Mouse (Mus musculus): ENCODE results near the gene Psme2. TPM values are rescaled to one million over a fixed set of nuclear protein-coding genes. Genes with fewer than 3 reads are reported as not detected.

The Psme2 gene
- polyA plus RNA-seq, 1 experiment from 2014 or later: 199 TPM

DNA sequence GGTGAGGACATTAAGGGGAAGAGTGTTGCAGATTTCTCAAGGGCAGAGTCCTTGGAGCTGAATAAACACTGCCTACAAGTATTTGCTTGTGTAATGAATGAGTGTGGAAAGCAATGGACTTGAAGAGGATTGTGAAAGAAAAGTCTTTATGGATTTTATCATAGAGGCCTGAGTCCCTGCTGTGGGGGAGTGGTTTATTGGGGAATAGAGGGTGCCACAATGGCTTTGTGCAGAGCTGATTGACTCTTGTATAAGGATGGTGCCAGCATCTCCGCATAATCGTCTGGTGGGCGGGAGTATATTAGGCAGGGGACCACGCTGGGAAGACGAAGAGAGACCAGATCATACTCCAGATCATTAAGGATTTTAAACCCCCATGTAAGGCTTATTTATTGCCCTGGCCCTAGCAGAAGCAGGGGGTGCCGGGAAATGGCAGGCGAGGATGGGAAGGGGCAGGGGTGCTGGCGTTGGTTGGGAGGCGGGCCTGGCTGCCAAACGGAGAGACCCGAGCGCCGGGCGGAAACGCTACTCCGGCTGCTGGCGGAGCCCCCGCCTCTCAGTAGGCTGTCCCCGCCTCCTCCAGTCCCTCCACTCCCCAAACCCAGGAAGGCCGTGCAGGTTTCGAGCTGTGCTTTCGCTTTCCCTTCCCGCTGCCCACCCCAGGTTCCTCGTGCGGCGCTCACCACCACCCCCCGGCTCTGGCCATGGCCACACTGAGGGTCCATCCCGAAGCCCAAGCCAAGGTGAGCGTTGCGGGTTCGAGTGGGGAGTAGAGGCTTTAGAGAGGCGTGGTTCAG, 12.8 kb downstream of the Psme2 start, which contains the start of gene Psme1:
Gene Psme1, plus strand, starts transcription at position 253 of the 797 bp plus-strand sequence.
- ATAC-seq (ENCODE audit: low read depth): peak; percentile 91
- Histone ChIP-seq H3K27ac (replicated peaks) (peak within 1 kb of the TSS; percentile 86), H3K4me1 (replicated peaks) (peaks cover 20% of the 10 kb centered on the region), H3K9ac (peak within 1 kb of the TSS; percentile 93), H3K36me3 (peaks cover 25% of the 10 kb centered on the region), H3K27me3 (no peaks in the 10 kb centered on the region), H3K4me3 (peak within 1 kb of the TSS; percentile 72), H3K4me2 (peak within 1 kb of the TSS; percentile 82), H3K9me3 (no peaks in the 10 kb centered on the region)
- 0% methylated on average over 30 of the region's 32 CpGs for WGBS

- no peak overlapping the region for H3K4me3 ChIP-seq
- no peaks in the 10 kb centered on the region for H3K27me3 ChIP-seq
- H3K9ac ChIP-seq: no peak overlapping the region
- no peak overlapping the region for H3K27ac ChIP-seq (replicated peaks)
- no peak for ATAC-seq (ENCODE audit: low read depth)
- H3K4me2 ChIP-seq: no peak overlapping the region
- WGBS: 88% methylated on average over 16 of the region's 16 CpGs
- H3K36me3 ChIP-seq: peaks cover 16% of the 10 kb centered on the region
- H3K4me1 ChIP-seq (replicated peaks): peaks cover 20% of the 10 kb centered on the region
- H3K9me3 ChIP-seq: no peaks in the 10 kb centered on the region
Measured at GRCm38 (mm10) chr14:55576376-55576775, 14.5 kb downstream of the Psme2 start.

GRCm38 (mm10) chr14:55575711-55576110, 15.2 kb downstream of the Psme2 start:
- peak overlapping the region; percentile 26; the same call in 1 of the 2 replicates for H3K9ac ChIP-seq
- no peak overlapping the region for H3K4me2 ChIP-seq
- peaks cover 20% of the 10 kb centered on the region for H3K4me1 ChIP-seq (replicated peaks)
- ATAC-seq (ENCODE audit: low read depth): no peak
- WGBS: 80% methylated on average over 13 of the region's 13 CpGs
- peaks cover 12% of the 10 kb centered on the region for H3K36me3 ChIP-seq
- no peaks in the 10 kb centered on the region for H3K27me3 ChIP-seq
- H3K27ac ChIP-seq (replicated peaks): no peak overlapping the region
- H3K9me3 ChIP-seq: no peaks in the 10 kb centered on the region
- H3K4me3 ChIP-seq: no peak overlapping the region

DNA sequence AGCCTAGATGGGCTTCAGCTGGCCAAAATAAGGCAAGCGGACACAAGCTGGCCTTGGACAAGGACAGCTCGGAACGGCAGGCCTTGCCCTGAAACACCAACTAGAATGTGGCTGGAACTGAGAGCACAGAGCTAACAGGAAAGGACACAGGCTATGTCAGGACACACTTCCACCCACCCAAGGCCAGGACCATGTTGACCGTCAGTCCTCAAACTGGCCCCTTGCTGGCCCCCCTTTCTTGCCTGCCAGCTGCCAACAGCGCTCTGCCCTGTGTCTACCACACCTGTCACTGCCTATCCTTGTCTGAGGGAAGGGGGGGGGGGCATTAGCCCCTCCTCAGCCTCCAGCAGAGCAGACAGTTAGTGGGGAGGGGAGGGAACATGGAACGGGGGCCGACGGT, 15.6 kb downstream of the Psme2 start, which contains the start of gene Fitm1:
Gene Fitm1, plus strand, starts transcription at position 316 of the 400 bp plus-strand sequence.
- H3K9me3 ChIP-seq: no peaks in the 10 kb centered on the region
- no peak within 1 kb of the TSS for H3K27ac ChIP-seq (replicated peaks)
- H3K4me2 ChIP-seq: no peak within 1 kb of the TSS
- peaks cover 20% of the 10 kb centered on the region for H3K4me1 ChIP-seq (replicated peaks)
- H3K27me3 ChIP-seq: no peaks in the 10 kb centered on the region
- H3K9ac ChIP-seq: peak within 1 kb of the TSS; percentile 26; the same call in 1 of the 2 replicates
- no peak for ATAC-seq (ENCODE audit: low read depth)
- peaks cover 12% of the 10 kb centered on the region for H3K36me3 ChIP-seq
- WGBS: 85% methylated on average over 8 of the region's 8 CpGs
- no peak within 1 kb of the TSS for H3K4me3 ChIP-seq

DNA sequence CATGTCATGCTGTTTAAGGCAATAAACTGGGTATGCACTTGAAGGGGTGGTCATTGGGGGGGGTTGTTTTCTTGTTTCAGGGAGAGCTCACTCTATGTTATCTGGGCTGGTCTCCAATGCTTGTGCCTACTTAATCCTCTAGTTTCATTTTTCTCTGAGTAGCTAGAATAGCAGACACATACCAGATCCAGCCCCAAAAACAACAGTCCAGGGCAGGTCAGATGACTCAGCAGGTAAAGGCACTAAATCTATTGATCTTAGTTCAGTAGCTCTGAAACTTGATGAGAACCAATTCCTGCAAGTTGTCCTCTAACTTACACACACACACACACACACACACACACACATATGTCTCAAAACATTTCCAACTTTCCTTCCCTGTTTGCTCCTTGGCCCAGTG, 19.2 kb downstream of the Psme2 start:
- H3K4me1 ChIP-seq (replicated peaks): no peaks in the 10 kb centered on the region
- peaks cover 42% of the 10 kb centered on the region for H3K36me3 ChIP-seq
- H3K27me3 ChIP-seq: no peaks in the 10 kb centered on the region
- no peaks in the 10 kb centered on the region for H3K9me3 ChIP-seq
- H3K9ac ChIP-seq: no peak overlapping the region
- H3K4me3 ChIP-seq: no peak overlapping the region
- no peak for ATAC-seq (ENCODE audit: low read depth)
- no peak overlapping the region for H3K27ac ChIP-seq (replicated peaks)
- no peak overlapping the region for H3K4me2 ChIP-seq

GRCm38 (mm10) chr14:55570588-55570987, 20.3 kb downstream of the Psme2 start:
- no peak overlapping the region for H3K4me2 ChIP-seq
- no peak overlapping the region for H3K27ac ChIP-seq (replicated peaks)
- no peaks in the 10 kb centered on the region for H3K9me3 ChIP-seq
- 89% methylated on average over 2 of the region's 2 CpGs for WGBS
- ATAC-seq (ENCODE audit: low read depth): no peak
- no peak overlapping the region for H3K4me3 ChIP-seq
- no peak overlapping the region for H3K9ac ChIP-seq
- no peaks in the 10 kb centered on the region for H3K27me3 ChIP-seq
- H3K4me1 ChIP-seq (replicated peaks): no peaks in the 10 kb centered on the region
- peaks cover 54% of the 10 kb centered on the region for H3K36me3 ChIP-seq

GRCm38 (mm10) chr14:55567496-55567895, 23.4 kb downstream of the Psme2 start:
- 91% methylated on average over 3 of the region's 3 CpGs for WGBS

GRCm38 (mm10) chr14:55565748-55566147, 25.2 kb downstream of the Psme2 start:
- no peak for ATAC-seq (ENCODE audit: low read depth)
- Histone ChIP-seq H3K27me3 (no peaks in the 10 kb centered on the region), H3K9me3 (no peaks in the 10 kb centered on the region), H3K4me1 (replicated peaks) (peaks cover 19% of the 10 kb centered on the region), H3K4me2 (no peak overlapping the region), H3K36me3 (peaks cover 82% of the 10 kb centered on the region), H3K9ac (no peak overlapping the region), H3K4me3 (no peak overlapping the region), H3K27ac (replicated peaks) (no peak overlapping the region)
- WGBS: 84% methylated on average over 3 of the region's 3 CpGs

More at GRCm38 (mm10) chr14:55567496-55567895, 23.4 kb downstream of the Psme2 start:
- Histone ChIP-seq H3K27me3 (no peaks in the 10 kb centered on the region), H3K4me1 (replicated peaks) (peaks cover 3% of the 10 kb centered on the region; the same call in 1 of the 2 replicates), H3K27ac (replicated peaks) (no peak overlapping the region), H3K9ac (no peak overlapping the region), H3K4me3 (no peak overlapping the region), H3K36me3 (peaks cover 84% of the 10 kb centered on the region), H3K4me2 (no peak overlapping the region), H3K9me3 (no peaks in the 10 kb centered on the region)
- ATAC-seq (ENCODE audit: low read depth): no peak

- no peak for ATAC-seq (ENCODE audit: low read depth)
- Histone ChIP-seq H3K4me3 (no peak overlapping the region), H3K27me3 (no peaks in the 10 kb centered on the region), H3K9ac (no peak overlapping the region), H3K9me3 (no peaks in the 10 kb centered on the region), H3K27ac (replicated peaks) (no peak overlapping the region), H3K4me2 (no peak overlapping the region), H3K4me1 (replicated peaks) (peaks cover 28% of the 10 kb centered on the region), H3K36me3 (peaks cover 57% of the 10 kb centered on the region)
- WGBS: 90% methylated on average over 11 of the region's 11 CpGs
Measured at GRCm38 (mm10) chr14:55563249-55563648, 27.7 kb downstream of the Psme2 start.

DNA sequence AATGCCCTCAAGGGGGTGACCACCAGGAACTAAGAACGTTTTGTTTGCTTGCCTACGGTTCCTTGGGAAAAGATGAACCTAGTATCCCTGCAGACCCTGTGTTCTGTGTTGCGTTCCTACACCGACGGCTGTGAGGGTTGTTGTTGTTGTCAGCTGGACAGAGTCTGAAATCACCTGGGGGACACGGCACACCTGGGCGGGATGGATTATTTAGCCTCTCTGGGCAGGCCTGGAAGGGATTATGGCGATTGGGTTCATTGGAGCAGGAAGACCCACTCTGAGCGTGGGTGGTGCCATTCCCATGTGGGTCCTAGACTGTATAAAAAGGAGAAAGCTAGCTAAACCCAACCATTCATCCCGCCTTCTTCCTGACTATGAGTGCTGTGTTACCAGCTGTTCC, 29.1 kb downstream of the Psme2 start:
- Histone ChIP-seq H3K27ac (replicated peaks) (no peak overlapping the region), H3K36me3 (peaks cover 43% of the 10 kb centered on the region), H3K4me3 (peak overlapping the region; percentile 55), H3K4me1 (replicated peaks) (peaks cover 28% of the 10 kb centered on the region), H3K9me3 (no peaks in the 10 kb centered on the region), H3K27me3 (no peaks in the 10 kb centered on the region), H3K9ac (0 out of 2 replicates have a peak overlapping the region, but pooled peaks have one; percentile 78), H3K4me2 (peak overlapping the region; percentile 90)
- 86% methylated on average over 10 of the region's 10 CpGs for WGBS
- no peak for ATAC-seq (ENCODE audit: low read depth)

- H3K36me3 ChIP-seq: peaks cover 29% of the 10 kb centered on the region
- peak within 1 kb of the TSS; percentile 86 for H3K9ac ChIP-seq
- no peaks in the 10 kb centered on the region for H3K9me3 ChIP-seq
- peak within 1 kb of the TSS; percentile 98 for H3K27ac ChIP-seq (replicated peaks)
- peak; percentile 98 for ATAC-seq (ENCODE audit: low read depth)
- H3K4me1 ChIP-seq (replicated peaks): peaks cover 28% of the 10 kb centered on the region
- peak within 1 kb of the TSS; percentile 90 for H3K4me2 ChIP-seq
- no peaks in the 10 kb centered on the region for H3K27me3 ChIP-seq
- H3K4me3 ChIP-seq: peak within 1 kb of the TSS; percentile 55
- WGBS: under 1% methylated on average over 51 of the region's 51 CpGs
Measured at GRCm38 (mm10) chr14:55560202-55561073, 30.5 kb downstream of the Psme2 start, which contains the start of gene A730061H03Rik. Gene A730061H03Rik, minus strand, starts transcription at chr14:55560406.

DNA sequence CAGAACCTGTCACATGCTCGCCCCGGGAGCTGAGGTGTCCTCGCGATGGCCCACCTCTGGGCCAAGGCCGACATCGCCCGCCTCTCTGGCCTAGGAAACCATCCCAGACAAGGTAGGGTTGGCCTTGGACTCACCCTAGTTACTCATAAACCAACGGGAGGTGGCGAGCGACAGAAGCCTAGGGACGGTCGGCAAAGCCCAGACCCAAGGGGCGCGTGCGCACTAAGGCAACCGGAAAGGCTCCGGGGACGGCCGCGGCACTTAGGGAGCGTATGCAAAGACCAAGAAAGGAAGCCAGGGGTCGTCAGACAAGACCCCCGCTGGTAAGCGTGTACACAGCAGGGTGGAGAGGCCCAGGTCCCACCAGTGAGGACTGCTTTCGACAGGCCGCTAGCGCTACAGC, 31.1 kb downstream of the Psme2 start, which contains the start of gene Dcaf11:
Gene Dcaf11, plus strand, starts transcription at position 208 of the 403 bp plus-strand sequence.
- Histone ChIP-seq H3K27me3 (no peaks in the 10 kb centered on the region), H3K4me1 (replicated peaks) (peaks cover 28% of the 10 kb centered on the region), H3K9ac (peak within 1 kb of the TSS; percentile 86), H3K36me3 (peaks cover 22% of the 10 kb centered on the region), H3K4me3 (peak within 1 kb of the TSS; percentile 55), H3K27ac (replicated peaks) (peak within 1 kb of the TSS; percentile 98), H3K9me3 (no peaks in the 10 kb centered on the region), H3K4me2 (peak within 1 kb of the TSS; percentile 90)
- peak; percentile 83 for ATAC-seq (ENCODE audit: low read depth)
- under 1% methylated on average over 27 of the region's 27 CpGs for WGBS
